Mouse (Mus musculus): ENCODE data around the gene Hist1h2bh. TPM values are rescaled to one million over a fixed set of nuclear protein-coding genes. Genes with fewer than 3 reads are reported as not detected.

Gene Hist1h2bh
- total RNA-seq, 2 experiments from 2014 or later = 0.54 to 0.67 TPM

DNA sequence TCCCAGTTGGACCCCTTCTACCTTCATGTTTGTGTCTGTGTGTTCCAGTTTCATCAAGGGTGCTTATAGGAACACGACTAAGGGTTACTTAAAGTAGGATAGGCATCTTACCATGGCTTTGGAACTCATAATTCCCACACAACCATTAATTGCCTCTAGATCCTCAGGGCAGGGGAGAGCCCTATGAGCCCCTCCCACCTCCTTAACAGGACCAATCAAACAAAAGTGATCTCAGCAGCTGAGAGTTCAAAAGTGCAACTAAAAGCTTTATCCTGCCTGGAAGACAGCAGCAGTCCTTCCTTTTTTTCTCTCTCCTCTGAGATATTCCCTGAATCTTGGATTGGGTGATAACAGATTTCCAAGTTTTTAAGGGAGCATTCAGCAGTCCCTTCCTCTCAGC is 33.1 kb downstream of the Hist1h2bh start:
- no peak for DNase-seq (ENCODE audit: low spot score in 2 of 2)

DNA sequence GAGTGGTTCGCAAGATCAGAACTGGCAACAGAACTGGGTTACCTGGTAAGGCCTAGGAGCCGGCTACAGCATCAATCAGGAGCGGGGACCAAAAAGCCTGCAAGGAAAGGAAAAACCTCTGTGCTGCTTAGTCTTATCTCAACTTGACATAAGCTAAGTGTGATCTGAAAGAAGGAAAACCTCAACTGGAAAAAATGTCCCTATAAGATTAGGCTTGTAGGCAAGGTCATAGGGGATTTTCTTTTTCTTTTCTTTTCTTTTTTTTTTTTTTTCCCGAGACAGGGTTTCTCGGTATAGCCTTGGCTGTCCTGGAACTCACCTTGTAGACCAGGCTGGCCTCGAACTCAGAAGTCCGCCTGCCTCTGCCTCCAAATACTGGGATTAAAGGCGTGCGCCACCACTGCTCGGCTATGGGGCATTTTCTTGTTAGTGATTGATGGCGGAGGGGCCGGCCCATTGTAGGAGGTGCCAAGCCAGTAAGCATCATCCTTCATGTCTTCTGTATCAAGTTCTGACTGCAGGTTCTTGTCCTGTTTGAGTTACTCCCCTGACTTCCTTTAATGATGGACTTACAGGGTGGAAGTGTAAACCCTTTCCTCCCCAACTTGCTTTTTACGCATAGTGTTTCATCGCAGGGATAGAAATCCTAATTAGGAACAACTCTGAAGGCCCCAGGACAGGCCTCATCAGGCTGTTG is 36.2 kb downstream of the Hist1h2bh start:
- DNase-seq (ENCODE audit: low spot score in 2 of 2) = no peak

DNA sequence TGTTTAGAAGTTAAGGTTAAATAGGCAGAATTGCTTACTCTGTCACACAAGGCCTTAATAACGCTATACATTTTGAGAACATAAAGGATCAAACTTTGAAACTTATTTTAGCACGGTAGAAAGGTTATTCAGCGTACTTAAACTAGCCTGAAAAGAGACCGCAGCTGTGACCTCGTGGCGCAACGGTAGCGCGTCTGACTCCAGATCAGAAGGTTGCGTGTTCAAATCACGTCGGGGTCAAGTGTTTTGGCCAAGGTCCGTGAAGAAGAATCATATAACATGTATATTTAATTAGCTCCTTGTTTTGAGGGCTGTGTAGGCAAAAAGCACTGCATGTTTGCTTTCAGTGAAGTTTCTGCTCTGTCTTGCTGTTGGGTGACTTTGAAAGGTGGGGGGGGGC is 36.8 kb downstream of the Hist1h2bh start:
- DNase-seq (ENCODE audit: low spot score in 2 of 2) = peak in 1 of 2 experiments; percentile 26

DNA sequence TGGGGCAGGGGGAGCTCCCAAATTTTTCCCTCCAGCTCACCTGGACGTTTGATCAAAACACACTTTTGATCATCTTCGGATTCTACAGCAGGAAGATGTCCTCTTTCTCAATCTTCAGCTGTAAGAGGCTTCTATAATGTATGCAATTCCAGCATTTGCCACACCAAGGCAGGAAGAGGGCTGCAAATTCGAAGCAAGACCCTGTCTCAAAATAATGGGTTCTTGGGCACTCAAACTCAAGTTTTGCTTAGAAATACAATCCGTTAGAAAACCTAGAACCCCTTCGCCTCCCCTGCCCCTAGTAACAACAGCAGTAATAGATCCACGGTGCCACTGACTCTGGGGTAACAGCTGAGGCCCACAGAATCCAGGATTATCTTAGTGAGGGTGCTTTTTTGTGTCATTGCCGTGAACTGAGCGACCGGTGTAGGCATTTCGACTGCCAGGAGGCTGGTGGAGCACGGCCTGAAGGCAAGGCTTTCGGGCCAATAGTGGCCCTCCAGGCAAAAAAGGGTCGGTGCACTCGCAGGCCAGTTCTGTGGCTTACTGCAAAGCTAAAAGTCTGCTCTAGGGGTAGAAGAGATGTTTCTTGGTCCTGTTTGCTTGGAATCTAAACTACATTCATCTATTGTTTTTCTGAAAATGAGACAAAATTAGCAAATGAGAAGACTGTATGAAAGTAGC is 37.4 kb downstream of the Hist1h2bh start:
- no peak for DNase-seq (ENCODE audit: low spot score in 2 of 2)

DNA sequence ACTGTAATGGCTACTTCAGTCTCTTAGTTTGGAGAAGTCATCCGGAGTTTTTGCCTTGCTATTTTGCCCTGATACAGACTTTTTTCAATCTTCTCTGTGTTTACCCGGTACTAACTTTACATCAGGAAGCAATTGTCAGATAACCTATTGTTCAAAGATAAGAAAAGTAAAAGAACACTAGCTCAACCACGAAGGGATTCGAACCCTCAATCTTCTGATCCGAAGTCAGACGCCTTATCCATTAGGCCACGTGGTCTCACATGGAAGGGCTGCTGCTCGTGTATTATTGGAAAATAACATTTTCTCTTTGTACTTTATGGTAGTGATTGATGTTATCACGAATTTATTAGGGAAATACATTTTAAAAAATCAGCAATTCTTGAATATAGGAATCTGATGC is 39.4 kb downstream of the Hist1h2bh start:
- DNase-seq (ENCODE audit: low spot score in 2 of 2) = peak; percentile 51 to 67

DNA sequence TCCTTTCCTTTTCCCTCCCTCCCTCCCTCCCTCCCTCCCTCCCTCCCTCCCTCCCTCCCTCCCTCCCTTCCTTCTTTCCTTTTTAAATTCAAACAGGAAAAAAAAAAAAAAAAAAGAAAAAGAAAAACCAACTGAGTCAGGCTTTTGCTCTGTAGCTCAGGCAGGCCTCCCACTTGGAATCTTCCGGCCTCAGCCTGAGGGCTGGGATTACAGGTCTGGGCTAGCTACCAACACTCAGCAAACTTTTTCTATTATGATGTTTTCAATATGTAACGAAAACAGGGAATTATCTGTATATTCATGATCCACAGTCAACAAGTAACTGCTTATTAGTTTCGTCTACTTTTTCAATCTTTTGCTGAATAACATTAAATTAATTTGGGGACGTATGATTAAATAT is 40.3 kb downstream of the Hist1h2bh start:
- no peak for DNase-seq (ENCODE audit: low spot score in 2 of 2)

DNA sequence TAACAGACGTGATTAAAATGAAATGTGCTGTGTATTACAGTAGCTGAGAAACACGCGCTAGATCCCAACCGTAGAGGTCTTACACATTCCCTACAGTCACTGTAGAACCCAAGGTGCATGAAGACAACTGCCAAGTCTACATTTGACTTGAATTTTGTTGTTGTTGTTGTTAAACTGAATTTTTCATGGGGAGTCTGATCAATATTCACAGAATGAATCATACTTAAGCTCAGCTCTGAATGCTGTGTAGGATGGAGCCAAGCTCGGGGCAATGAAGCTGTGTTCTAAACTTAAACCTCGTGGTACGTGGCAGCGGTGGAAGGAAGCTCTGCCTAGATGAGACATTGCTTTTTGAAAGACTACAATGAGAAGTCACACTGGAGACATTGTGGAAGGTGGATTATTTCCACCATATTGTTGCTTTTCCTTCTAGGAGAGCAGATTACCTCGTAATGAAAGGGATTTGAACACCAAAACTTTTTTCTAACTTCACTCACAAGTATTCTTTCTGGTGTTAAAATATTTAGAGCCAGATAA is 41.1 kb downstream of the Hist1h2bh start:
- DNase-seq (ENCODE audit: low spot score in 2 of 2) = no peak

DNA sequence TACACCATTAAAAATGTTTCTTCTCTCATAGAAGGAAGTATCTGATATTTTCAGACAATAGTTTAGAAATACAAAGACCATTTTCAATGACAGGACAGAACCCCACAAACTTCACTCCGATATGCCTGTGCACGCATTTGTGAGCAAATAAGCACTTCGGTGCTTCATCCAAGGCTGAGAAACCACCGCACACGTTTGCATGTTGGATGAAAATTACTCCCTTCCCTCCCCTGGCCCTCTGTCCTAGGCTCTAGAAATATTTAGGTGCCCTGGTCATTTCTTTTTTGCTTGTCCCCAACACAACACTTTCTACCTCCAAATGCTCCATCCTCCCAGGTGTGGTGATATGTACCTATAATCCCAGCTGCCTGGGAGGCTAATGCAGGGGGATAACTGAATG is 41.7 kb downstream of the Hist1h2bh start:
- no peak for DNase-seq (ENCODE audit: low spot score in 2 of 2)

DNA sequence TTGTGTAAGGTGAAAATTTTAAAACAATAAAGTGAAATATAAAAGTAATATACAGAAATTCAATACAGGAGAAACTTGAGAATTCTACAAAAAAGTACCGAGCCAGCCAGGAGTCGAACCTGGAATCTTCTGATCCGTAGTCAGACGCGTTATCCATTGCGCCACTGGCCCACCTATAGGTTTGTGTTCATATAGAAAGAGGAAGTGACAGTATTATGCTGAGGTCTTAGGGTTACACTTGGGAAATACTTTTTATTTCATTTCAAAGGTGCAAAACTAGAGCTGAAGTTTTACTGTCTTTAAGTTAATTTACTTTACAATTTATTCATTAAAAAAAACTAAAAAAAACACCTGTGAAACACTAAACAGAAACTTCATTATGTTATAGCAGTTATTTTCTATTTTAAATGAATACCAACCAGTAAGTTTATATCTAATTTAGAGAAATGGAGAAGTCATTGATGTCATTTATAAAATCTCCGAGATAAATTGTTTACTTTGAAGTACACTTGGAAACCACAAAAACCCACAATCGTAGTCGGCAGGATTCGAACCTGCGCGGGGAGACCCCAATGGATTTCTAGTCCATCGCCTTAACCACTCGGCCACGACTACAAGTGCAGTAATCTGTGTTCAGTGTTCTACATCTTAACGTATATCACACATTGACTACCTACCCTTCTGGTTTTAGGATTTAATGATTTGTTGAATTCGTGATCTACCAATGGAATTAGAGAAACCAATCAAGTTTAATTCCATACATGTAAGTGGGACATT is 42.6 kb downstream of the Hist1h2bh start:
- DNase-seq (ENCODE audit: low spot score in 2 of 2) = peak; percentile 73 to 80

DNA sequence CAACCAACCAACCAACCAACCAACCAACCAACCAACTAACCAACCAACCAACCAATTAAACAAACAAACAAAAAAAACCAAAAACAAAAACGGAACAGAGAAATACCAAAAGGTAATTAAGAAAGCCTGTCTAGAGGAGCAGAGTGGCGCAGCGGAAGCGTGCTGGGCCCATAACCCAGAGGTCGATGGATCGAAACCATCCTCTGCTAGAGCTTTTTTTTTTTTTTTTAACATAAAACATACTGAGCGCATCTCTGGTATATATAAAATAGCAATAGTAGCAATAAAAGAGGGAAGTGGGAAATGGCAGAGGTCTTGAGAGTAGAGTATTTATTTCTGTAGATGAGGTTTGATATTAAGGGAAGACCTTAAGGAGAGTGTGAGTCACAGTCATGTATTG is 43.2 kb downstream of the Hist1h2bh start:
- DNase-seq (ENCODE audit: low spot score in 2 of 2) = no peak

DNA sequence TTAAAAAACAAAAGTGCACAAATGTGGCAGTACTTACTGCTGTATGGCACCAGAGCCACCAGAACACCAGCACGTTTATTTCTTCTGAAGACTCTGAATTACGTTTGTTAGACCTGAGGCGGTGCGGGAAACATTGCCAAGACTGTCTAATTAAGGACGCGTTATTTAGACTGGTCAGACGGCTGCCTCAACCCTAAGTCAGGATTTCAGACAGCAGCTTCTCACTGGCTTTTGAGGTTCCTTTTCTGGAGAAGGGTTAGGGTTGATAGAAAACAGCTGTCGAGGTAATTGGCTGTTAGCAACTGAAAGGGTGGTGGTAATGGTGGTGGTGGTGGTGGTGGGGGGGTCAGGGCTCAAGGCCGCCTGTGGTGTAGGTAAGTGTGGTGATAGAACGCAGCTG is 44.5 kb downstream of the Hist1h2bh start:
- DNase-seq (ENCODE audit: low spot score in 2 of 2) = no peak

DNA sequence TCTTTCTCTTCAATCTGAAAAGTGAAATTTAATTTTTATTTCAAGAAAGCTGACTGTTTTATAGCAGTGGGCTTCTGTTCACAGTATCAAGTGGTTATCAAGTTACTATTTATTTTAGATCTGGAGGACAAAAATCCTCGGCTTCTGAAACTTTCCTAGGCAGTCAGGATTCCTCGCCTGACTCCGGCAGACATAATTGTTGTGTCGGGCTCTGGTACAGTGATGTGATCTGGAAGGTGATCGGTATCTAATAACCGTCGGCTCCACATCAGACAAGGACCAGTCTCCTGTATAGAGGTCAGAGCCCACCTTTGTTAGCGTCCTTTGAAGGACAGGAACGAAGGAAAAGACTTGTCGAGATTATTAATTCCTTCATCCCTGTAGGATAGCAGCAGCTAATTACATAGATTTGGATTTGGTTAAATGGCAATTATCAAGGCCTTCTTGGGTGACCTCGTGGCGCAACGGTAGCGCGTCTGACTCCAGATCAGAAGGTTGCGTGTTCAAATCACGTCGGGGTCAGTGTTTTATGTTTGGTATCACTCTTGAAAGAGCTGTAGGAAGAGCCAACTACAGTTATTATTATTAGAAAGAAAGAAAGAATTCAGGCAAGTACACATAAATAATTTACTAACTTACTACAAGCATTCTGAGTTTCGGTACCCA is 45.4 kb downstream of the Hist1h2bh start:
- DNase-seq (ENCODE audit: low spot score in 2 of 2) = peak in 1 of 2 experiments; percentile 39

DNA sequence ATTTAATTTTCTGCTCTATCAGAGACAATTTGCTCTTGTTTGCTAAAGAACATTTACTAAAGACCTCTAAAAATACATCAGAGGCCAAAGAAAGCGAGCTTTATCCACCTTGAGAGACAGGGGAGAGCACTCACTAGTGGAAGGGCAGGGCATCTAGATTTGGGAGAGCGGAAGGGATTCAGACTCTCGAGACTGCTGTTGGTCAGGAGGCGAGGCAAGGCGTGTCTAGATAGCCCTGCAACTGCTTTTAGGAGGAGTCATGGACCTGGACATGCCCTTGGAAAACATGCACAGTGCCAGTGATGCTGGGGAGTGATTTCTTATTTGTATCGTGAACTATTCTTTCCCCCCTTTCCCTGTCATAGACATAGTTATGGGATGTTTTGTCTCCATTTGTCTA is 47.7 kb downstream of the Hist1h2bh start:
- DNase-seq (ENCODE audit: low spot score in 2 of 2) = no peak

DNA sequence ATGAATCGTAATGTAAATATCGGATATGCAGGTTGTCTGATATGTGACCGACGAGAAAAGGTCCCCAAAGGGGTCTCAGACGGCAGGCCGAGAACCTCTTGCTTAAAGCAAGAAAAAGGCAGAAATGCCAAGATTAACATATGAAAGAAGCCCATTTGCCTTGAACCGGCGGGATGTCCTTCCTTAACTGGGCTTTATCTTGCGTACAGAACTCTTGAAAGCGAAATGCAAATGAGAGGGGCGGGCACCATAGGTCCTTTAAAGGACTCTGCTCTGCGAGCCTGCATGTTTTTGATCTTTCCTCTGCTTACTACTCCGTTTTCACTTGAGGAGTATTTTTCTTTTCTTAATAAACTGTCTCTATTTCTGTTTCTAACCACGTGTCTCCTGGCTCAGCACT is 51.2 kb downstream of the Hist1h2bh start:
- DNase-seq (ENCODE audit: low spot score in 2 of 2) = no peak

Small RNA genes within 50 kb of the gene (microRNA-seq; reads per million reads assigned to microRNA genes)
- gene Gm44297 (0 reads per million in 2 experiments), gene Gm44359 (0 reads per million in 2 experiments), gene Gm44394 (0 reads per million in 2 experiments), gene n-TStga1 (0 to 0.42 reads per million in 2 experiments)

Other genes with a start within 250 kb of the Hist1h2bh start
- gene Zfp322a, start 174.2 kb downstream of the Hist1h2bh start, total RNA-seq (2021) = 10 to 100 TPM; 29.5 to 31.7 TPM
- 1 to 10 TPM; 9.0 to 9.5 TPM for gene Abt1, start 119.5 kb downstream of the Hist1h2bh start, total RNA-seq (2021)
- gene Btn1a1, start 77.5 kb downstream of the Hist1h2bh start, total RNA-seq (2021) = not detected
- gene Btn2a2, start 54.5 kb downstream of the Hist1h2bh start, total RNA-seq (2021) = 1 to 10 TPM; 1.3 to 1.9 TPM
- 100 to 1,000 TPM; 329 to 333 TPM for gene Hist1h4h, start 12.3 kb downstream of the Hist1h2bh start, total RNA-seq (2021)
- gene Hist1h2af, start 9.5 kb downstream of the Hist1h2bh start, total RNA-seq (2021) = 1 to 10 TPM; 1.5 to 3.4 TPM
- 1 to 10 TPM; 3.1 to 3.5 TPM for gene Hist1h3g, start 8.0 kb downstream of the Hist1h2bh start, total RNA-seq (2021)
- 10 to 100 TPM; 16.3 to 17.0 TPM for gene Hist1h3f, start 660 bp upstream of the Hist1h2bh start, total RNA-seq (2021)
- 100 to 1,000 TPM; 168 to 177 TPM for gene Hist1h4f, start 8.3 kb upstream of the Hist1h2bh start, total RNA-seq (2021)
- gene Hist1h1d, start 9.9 kb upstream of the Hist1h2bh start, total RNA-seq (2021) = 1 to 10 TPM; 3.1 to 3.7 TPM
- 10 to 100 TPM; 47.4 to 48.5 TPM for gene Hist1h3e, start 19.0 kb upstream of the Hist1h2bh start, total RNA-seq (2021)
- 1 to 10 TPM; 4.3 to 7.1 TPM for gene Hist1h2ae, start 27.8 kb upstream of the Hist1h2bh start, total RNA-seq (2021)
- 10 to 100 TPM; 61.6 to 70.8 TPM for gene Hist1h2bg, start 28.0 kb upstream of the Hist1h2bh start, total RNA-seq (2021)
- gene Hist1h2bf, start 30.8 kb upstream of the Hist1h2bh start, total RNA-seq (2021) = 10 to 100 TPM; 14.7 to 26.1 TPM
- gene Hist1h2ad, start 31.0 kb upstream of the Hist1h2bh start, total RNA-seq (2021) = 10 to 100 TPM in 1 of 2 experiments, 1 to 10 TPM in 1; 6.3 to 11.0 TPM
- gene Hist1h3d, start 32.4 kb upstream of the Hist1h2bh start, total RNA-seq (2021) = 10 to 100 TPM in 1 of 2 experiments, 1 to 10 TPM in 1; 9.3 to 10.4 TPM
- 100 to 1,000 TPM; 166 to 191 TPM for gene Hist1h4d, start 38.2 kb upstream of the Hist1h2bh start, total RNA-seq (2021)
- 1 to 10 TPM; 7.9 TPM for gene Hist1h2be, start 77.7 kb upstream of the Hist1h2bh start, total RNA-seq (2021)
- gene Hist1h1e, start 79.2 kb upstream of the Hist1h2bh start, total RNA-seq (2021) = 10 to 100 TPM; 49.2 to 54.0 TPM
- gene Hist1h2ac, start 140.6 kb upstream of the Hist1h2bh start, total RNA-seq (2021) = 1 to 10 TPM; 2.4 to 2.5 TPM
- 10 to 100 TPM; 29.7 to 32.4 TPM for gene Hist1h2bc, start 140.8 kb upstream of the Hist1h2bh start, total RNA-seq (2021)
- not detected for gene Hist1h1t, start 152.4 kb upstream of the Hist1h2bh start, total RNA-seq (2021)
- 100 to 1,000 TPM; 114 to 117 TPM for gene Hist1h4c, start 155.1 kb upstream of the Hist1h2bh start, total RNA-seq (2021)
- gene Hfe, start 167.5 kb upstream of the Hist1h2bh start, total RNA-seq (2021) = 1 to 10 TPM; 3.4 to 3.9 TPM
- 10 to 100 TPM; 55.8 to 61.1 TPM for gene Hist1h1c, start 195.4 kb upstream of the Hist1h2bh start, total RNA-seq (2021)
- gene Hist1h3c, start 202.2 kb upstream of the Hist1h2bh start, total RNA-seq (2021) = not detected
- 10 to 100 TPM; 17.8 to 19.6 TPM for gene Hist1h2bb, start 203.3 kb upstream of the Hist1h2bh start, total RNA-seq (2021)
- 10 to 100 TPM; 17.2 to 22.5 TPM for gene Hist1h2ab, start 207.7 kb upstream of the Hist1h2bh start, total RNA-seq (2021)
- 1 to 10 TPM; 4.3 to 9.9 TPM for gene Hist1h3b, start 208.9 kb upstream of the Hist1h2bh start, total RNA-seq (2021)
- 10 to 100 TPM; 92.6 to 94.4 TPM for gene Hist1h4b, start 213.6 kb upstream of the Hist1h2bh start, total RNA-seq (2021)
- gene Hist1h4a, start 217.8 kb upstream of the Hist1h2bh start, total RNA-seq (2021) = 10 to 100 TPM; 64.4 to 74.0 TPM
- gene Hist1h3a, start 219.0 kb upstream of the Hist1h2bh start, total RNA-seq (2021) = 10 to 100 TPM; 42.3 to 45.0 TPM
- 10 to 100 TPM; 24.9 to 25.2 TPM for gene Hist1h1a, start 220.3 kb upstream of the Hist1h2bh start, total RNA-seq (2021)
- not detected for gene Trim38, start 226.5 kb upstream of the Hist1h2bh start, total RNA-seq (2021)